Mouse (Mus musculus) forebrain, embryonic 14.5 days (tissue): ENCODE measurements around the gene Thsd7a. TPM values are rescaled to one million over a fixed set of nuclear protein-coding genes. Genes with fewer than 3 reads are reported as not detected.
A peak's percentile ranks its signal among the peaks of the same experiment; 100 is the strongest.

ENCODE experiments used
- ATAC-seq: fragments of 200-750 bp; cut with Nextera tagmentation; 2 replicates; pipeline ENCODE4 v1.8.0; 2017; ENCODE audit warnings: mild to moderate bottlenecking, moderate library complexity
- DNase-seq: peaks from one replicate; pipeline ENCODE4 v3.0.0-alpha.2; 2015; ENCODE audit warnings: low spot score
- H3K27ac ChIP-seq: fragments of 300-500 bp; sonication (generic); 2 replicates; pipeline ENCODE4 v1.5.1; 2014; ENCODE audit warnings: low read depth, mild to moderate bottlenecking, control low read depth, low read length, moderate library complexity
- H3K27me3 ChIP-seq: fragments of 300-500 bp; sonication (generic); replicated peaks from 2 replicates; pipeline ENCODE4 v1.6.1; 2014; ENCODE audit warnings: low read length, control low read depth, mixed read lengths; ENCODE audit not compliant: control insufficient read depth, insufficient read depth
- H3K36me3 ChIP-seq: fragments of 300-500 bp; sonication (generic); 2 replicates; pipeline ENCODE4 v1.6.1; 2014; ENCODE audit warnings: low read length, control low read depth; ENCODE audit not compliant: control insufficient read depth, insufficient read depth
- H3K4me1 ChIP-seq: fragments of 300-500 bp; sonication (generic); 2 replicates; pipeline ENCODE4 v1.6.1; 2014; ENCODE audit warnings: antibody characterized with exemption, low read length, control low read depth; ENCODE audit not compliant: control insufficient read depth, insufficient read depth
- H3K4me2 ChIP-seq: fragments of 300-500 bp; sonication (generic); 2 replicates; pipeline ENCODE4 v1.6.1; 2014; ENCODE audit warnings: mild to moderate bottlenecking, control low read depth, low read length
- H3K4me3 ChIP-seq: fragments of 300-500 bp; sonication (generic); 2 replicates; pipeline ENCODE4 v1.5.1; 2014; ENCODE audit warnings: low read depth, low read length, control low read depth
- H3K9ac ChIP-seq: fragments of 300-500 bp; sonication (generic); 2 replicates; pipeline ENCODE4 v1.6.1; 2014; ENCODE audit warnings: mild to moderate bottlenecking, low read length, control low read depth, moderate library complexity
- H3K9me3 ChIP-seq: fragments of 300-500 bp; sonication (generic); replicated peaks from 2 replicates; pipeline ENCODE4 v1.6.1; 2016; ENCODE audit warnings: low read length, control low read depth, mixed read lengths; ENCODE audit not compliant: control insufficient read depth
- WGBS: fragments of 180-500 bp; shearing (Covaris S2); extraction: QIAGEN DNeasy Blood & Tissue Kit; methylation state at CpG from one replicate; pipeline ENCODE4 v1.1.7; 2014; 5-methylcytosine and 5-hydroxymethylcytosine counted together
- polyA plus RNA-seq: library from polyadenylated mRNA; unstranded; fragments of >200 nt; fragmentation: Nextera tagmentation; extraction: Ambion mirVana; gene quantifications from 2 replicates; pipeline ENCODE4 v1.2.1, GENCODE M21; 2014

The Thsd7a gene
- polyA plus RNA-seq, 1 experiment from 2014 or later: 8.0 TPM

GRCm38 (mm10) chr6:12759328-12760193 lies 10.4 kb upstream of the Thsd7a start:
- H3K9ac ChIP-seq: no peak overlapping the region
- no peak overlapping the region for H3K4me3 ChIP-seq
- H3K27ac ChIP-seq: no peak overlapping the region
- 68% methylated on average over 8 of the region's 8 CpGs for WGBS
- peaks cover 5% of the 10 kb centered on the region; the same call in 1 of the 2 replicates for H3K9me3 ChIP-seq
- H3K36me3 ChIP-seq: no peaks in the 10 kb centered on the region
- H3K27me3 ChIP-seq: no peaks in the 10 kb centered on the region
- no peak for DNase-seq
- ATAC-seq: no peak
- no peaks in the 10 kb centered on the region for H3K4me1 ChIP-seq
- H3K4me2 ChIP-seq: no peak overlapping the region

- no peak overlapping the region for H3K9ac ChIP-seq
- H3K4me1 ChIP-seq: peaks cover 13% of the 10 kb centered on the region
- no peak overlapping the region for H3K4me3 ChIP-seq
- no peak overlapping the region for H3K4me2 ChIP-seq
- no peak for ATAC-seq
- H3K27ac ChIP-seq: no peak overlapping the region
- DNase-seq: no peak
- 0 out of 2 replicates have a peak, but pooled peaks cover 4% of the 10 kb centered on the region for H3K27me3 ChIP-seq
- no peaks in the 10 kb centered on the region for H3K36me3 ChIP-seq
- H3K9me3 ChIP-seq: peaks cover 4% of the 10 kb centered on the region; the same call in 1 of the 2 replicates
These were observed 3.1 kb upstream of the Thsd7a start for GRCm38 (mm10) chr6:12752297-12752696.

- 6% methylated on average over 2 of the region's 2 CpGs for WGBS
- DNase-seq: peak; percentile 65
These were observed 1.2 kb upstream of the Thsd7a start for GRCm38 (mm10) chr6:12750441-12750840.

GRCm38 (mm10) chr6:12749531-12750210 lies 461 bp upstream of the Thsd7a start:
- H3K27ac ChIP-seq: peak overlapping the region; percentile 92
- no peaks in the 10 kb centered on the region for H3K9me3 ChIP-seq
- DNase-seq: peak; percentile 67
- 0 out of 2 replicates have a peak, but pooled peaks cover 4% of the 10 kb centered on the region for H3K27me3 ChIP-seq
- no peak for ATAC-seq
- peaks cover 13% of the 10 kb centered on the region for H3K4me1 ChIP-seq
- H3K4me3 ChIP-seq: peak overlapping the region; percentile 67
- no peaks in the 10 kb centered on the region for H3K36me3 ChIP-seq
- H3K9ac ChIP-seq: peak overlapping the region; percentile 81
- peak overlapping the region; percentile 82 for H3K4me2 ChIP-seq
- WGBS: 2% methylated on average over 12 of the region's 12 CpGs

More at GRCm38 (mm10) chr6:12750441-12750840, 1.2 kb upstream of the Thsd7a start:
- peak overlapping the region; percentile 9; the same call in 1 of the 2 replicates for H3K27ac ChIP-seq
- peaks cover 13% of the 10 kb centered on the region for H3K4me1 ChIP-seq
- H3K4me3 ChIP-seq: no peak overlapping the region
- H3K9ac ChIP-seq: no peak overlapping the region
- H3K9me3 ChIP-seq: no peaks in the 10 kb centered on the region
- H3K27me3 ChIP-seq: 0 out of 2 replicates have a peak, but pooled peaks cover 4% of the 10 kb centered on the region
- H3K4me2 ChIP-seq: no peak overlapping the region; the same call in 1 of the 2 replicates
- peak; percentile 27 for ATAC-seq
- no peaks in the 10 kb centered on the region for H3K36me3 ChIP-seq

GRCm38 (mm10) chr6:12748454-12748786 lies 790 bp downstream of the Thsd7a start:
- Histone ChIP-seq H3K9ac (peak overlapping the region; percentile 81), H3K9me3 (no peaks in the 10 kb centered on the region), H3K4me3 (peak overlapping the region; percentile 67), H3K27ac (peak overlapping the region; percentile 92), H3K27me3 (0 out of 2 replicates have a peak, but pooled peaks cover 4% of the 10 kb centered on the region), H3K4me2 (peak overlapping the region; percentile 82), H3K4me1 (peaks cover 13% of the 10 kb centered on the region), H3K36me3 (no peaks in the 10 kb centered on the region)
- no peak for ATAC-seq
- WGBS: 0% methylated on average over 6 of the region's 6 CpGs
- DNase-seq: peak; percentile 42

- Histone ChIP-seq H3K27me3 (0 out of 2 replicates have a peak, but pooled peaks cover 4% of the 10 kb centered on the region), H3K4me1 (peaks cover 13% of the 10 kb centered on the region), H3K4me3 (peak overlapping the region; percentile 67), H3K9me3 (no peaks in the 10 kb centered on the region), H3K36me3 (no peaks in the 10 kb centered on the region), H3K27ac (no peak overlapping the region), H3K9ac (peak overlapping the region; percentile 81; the same call in 1 of the 2 replicates), H3K4me2 (peak overlapping the region; percentile 82)
- DNase-seq: peak; percentile 48
- ATAC-seq: no peak
- 4% methylated on average over 10 of the region's 11 CpGs for WGBS
These were observed 1.3 kb downstream of the Thsd7a start for GRCm38 (mm10) chr6:12747856-12748450.

GRCm38 (mm10) chr6:12742791-12743190 lies 6.4 kb downstream of the Thsd7a start:
- Histone ChIP-seq H3K27ac (no peak overlapping the region), H3K4me2 (no peak overlapping the region), H3K36me3 (no peaks in the 10 kb centered on the region), H3K27me3 (0 out of 2 replicates have a peak, but pooled peaks cover 4% of the 10 kb centered on the region), H3K4me1 (no peaks in the 10 kb centered on the region), H3K4me3 (no peak overlapping the region), H3K9me3 (no peaks in the 10 kb centered on the region), H3K9ac (no peak overlapping the region)
- DNase-seq: no peak
- ATAC-seq: no peak
- WGBS: 85% methylated on average over 4 of the region's 4 CpGs

GRCm38 (mm10) chr6:12733924-12734323 lies 15.3 kb downstream of the Thsd7a start:
- WGBS: 93% methylated on average over 3 of the region's 3 CpGs

More at GRCm38 (mm10) chr6:12733924-12734323, 15.3 kb downstream of the Thsd7a start:
- Histone ChIP-seq H3K36me3 (no peaks in the 10 kb centered on the region), H3K9me3 (no peaks in the 10 kb centered on the region), H3K27ac (no peak overlapping the region), H3K9ac (no peak overlapping the region), H3K4me2 (no peak overlapping the region), H3K4me3 (no peak overlapping the region), H3K4me1 (no peaks in the 10 kb centered on the region), H3K27me3 (no peaks in the 10 kb centered on the region)
- ATAC-seq (no peak), DNase-seq (no peak)
